Mouse (Mus musculus) layer of hippocampus, adult 2 months (tissue): Measurements from ENCODE around the gene Rab3a. TPM values are rescaled to one million over a fixed set of nuclear protein-coding genes. Genes with fewer than 3 reads are reported as not detected.
A peak's percentile ranks its signal among the peaks of the same experiment; 100 is the strongest.

ENCODE experiments used
- DNase-seq, 2 experiments: peaks; one replicate each; pipeline ENCODE4 v3.0.0; 2022; ENCODE audit warnings: low spot score in 2 of 2
- H3K27ac ChIP-seq: fragments of 200-600 bp; 2 replicates; pipeline ENCODE4 v1.8.1; 2022
- H3K4me3 ChIP-seq: fragments of 200-600 bp; 2 replicates; pipeline ENCODE4 v1.8.1; 2022; ENCODE audit warnings: mild to moderate bottlenecking
- CTCF ChIP-seq: fragments of 200-600 bp; conservative IDR thresholded peaks from 2 replicates; pipeline ENCODE4 v1.8.1; 2022; ENCODE audit warnings: antibody characterized with exemption, mild to moderate bottlenecking, moderate library complexity
- total RNA-seq, 2 experiments: library from RNA; stranded (reverse); gene quantifications; 2 replicates each; pipeline ENCODE4 v1.2.3; 2021

The Rab3a gene
- total RNA-seq, 2 experiments from 2014 or later = 775 to 798 TPM

GRCm38 (mm10) chr8:70723486-70724210 lies 30.8 kb upstream of the Rab3a start, which contains the start of gene Pde4c:
Pde4c (plus strand) TSS chr8:70723720.
- no peak within 1 kb of the TSS for H3K4me3 ChIP-seq
- TF ChIP-seq CTCF = no peak
- H3K27ac ChIP-seq = no peak within 1 kb of the TSS
- DNase-seq = no peak

- no peak for TF ChIP-seq CTCF
These were observed 30.3 kb upstream of the Rab3a start for GRCm38 (mm10) chr8:70724216-70724615.

GRCm38 (mm10) chr8:70725792-70726447 lies 28.6 kb upstream of the Rab3a start:
- TF ChIP-seq CTCF = no peak
- DNase-seq = no peak
- no peak overlapping the region for H3K27ac ChIP-seq
- no peak overlapping the region for H3K4me3 ChIP-seq

More at GRCm38 (mm10) chr8:70724216-70724615, 30.3 kb upstream of the Rab3a start:
- DNase-seq = no peak
- no peak overlapping the region for H3K27ac ChIP-seq
- no peak overlapping the region for H3K4me3 ChIP-seq

- Histone ChIP-seq H3K27ac (no peak overlapping the region), H3K4me3 (no peak overlapping the region)
- no peak for DNase-seq
- TF ChIP-seq CTCF = no peak
These were observed 27.8 kb upstream of the Rab3a start for GRCm38 (mm10) chr8:70726721-70727120.

GRCm38 (mm10) chr8:70729808-70730475 lies 24.5 kb upstream of the Rab3a start:
- H3K27ac ChIP-seq = no peak overlapping the region
- peak overlapping the region; percentile 27; the same call in 1 of the 2 replicates for H3K4me3 ChIP-seq
- DNase-seq = no peak
- peak; percentile 63 for TF ChIP-seq CTCF

- no peak for TF ChIP-seq CTCF
- Histone ChIP-seq H3K4me3 (no peak overlapping the region), H3K27ac (no peak overlapping the region)
- DNase-seq = no peak
These were observed 23.5 kb upstream of the Rab3a start for GRCm38 (mm10) chr8:70730956-70731355.

- no peak for DNase-seq
These were observed 16.8 kb upstream of the Rab3a start for GRCm38 (mm10) chr8:70737705-70738104.

GRCm38 (mm10) chr8:70738211-70738610 lies 16.3 kb upstream of the Rab3a start:
- TF ChIP-seq CTCF = no peak
- DNase-seq = no peak
- Histone ChIP-seq H3K27ac (no peak overlapping the region), H3K4me3 (no peak overlapping the region)

More at GRCm38 (mm10) chr8:70737705-70738104, 16.8 kb upstream of the Rab3a start:
- Histone ChIP-seq H3K27ac (no peak overlapping the region), H3K4me3 (no peak overlapping the region)
- no peak for TF ChIP-seq CTCF

- H3K27ac ChIP-seq = no peak overlapping the region
- no peak for DNase-seq
- H3K4me3 ChIP-seq = no peak overlapping the region
- no peak for TF ChIP-seq CTCF
These were observed 12.8 kb upstream of the Rab3a start for GRCm38 (mm10) chr8:70741661-70742060.

- TF ChIP-seq CTCF = no peak
- no peak overlapping the region for H3K4me3 ChIP-seq
- no peak overlapping the region for H3K27ac ChIP-seq
- DNase-seq = no peak
These were observed 12.3 kb upstream of the Rab3a start for GRCm38 (mm10) chr8:70742176-70742575.

GRCm38 (mm10) chr8:70742981-70743655 lies 11.4 kb upstream of the Rab3a start:
- no peak for TF ChIP-seq CTCF
- Histone ChIP-seq H3K4me3 (peak overlapping the region; percentile 52; the same call in 1 of the 2 replicates), H3K27ac (0 out of 2 replicates have a peak overlapping the region, but pooled peaks have one; percentile 36)
- DNase-seq = no peak

GRCm38 (mm10) chr8:70743656-70744590 lies 10.6 kb upstream of the Rab3a start:
- Histone ChIP-seq H3K27ac (peak overlapping the region; percentile 36; the same call in 1 of the 2 replicates), H3K4me3 (peak overlapping the region; percentile 52)
- DNase-seq = no peak
- no peak for TF ChIP-seq CTCF
